Mouse (Mus musculus): Measurements from ENCODE around the gene Cnppd1. TPM values are rescaled to one million over a fixed set of nuclear protein-coding genes. Genes with fewer than 3 reads are reported as not detected.

The Cnppd1 gene
- polyA plus RNA-seq, 1 experiment from 2014 or later = 35.9 TPM

Other genes with a start within 250 kb of the Cnppd1 start
- not detected in 2 replicates for gene Cryba2, start 249.6 kb downstream of the Cnppd1 start, polyA plus RNA-seq (2014; fragmentation: Nextera tagmentation; extraction: Ambion mirVana)
- gene Cfap65, start 207.1 kb downstream of the Cnppd1 start, polyA plus RNA-seq (2014; fragmentation: Nextera tagmentation; extraction: Ambion mirVana) = 0.25 and 1.2 TPM in 2 replicates
- 2.0 and 2.2 TPM in 2 replicates for gene Ihh, start 191.0 kb downstream of the Cnppd1 start, polyA plus RNA-seq (2014; fragmentation: Nextera tagmentation; extraction: Ambion mirVana)
- gene Nhej1, start 17.5 kb downstream of the Cnppd1 start, polyA plus RNA-seq (2014; fragmentation: Nextera tagmentation; extraction: Ambion mirVana) = 10.3 and 11.5 TPM in 2 replicates
- 0.08 and 0.13 TPM in 2 replicates for gene Slc23a3, start 8.8 kb downstream of the Cnppd1 start, polyA plus RNA-seq (2014; fragmentation: Nextera tagmentation; extraction: Ambion mirVana)
- gene Retreg2, start 67 bp upstream of the Cnppd1 start, polyA plus RNA-seq (2014; fragmentation: Nextera tagmentation; extraction: Ambion mirVana) = 49.3 and 51.4 TPM in 2 replicates
- gene Zfand2b, start 25.9 kb upstream of the Cnppd1 start, polyA plus RNA-seq (2014; fragmentation: Nextera tagmentation; extraction: Ambion mirVana) = 37.0 and 37.6 TPM in 2 replicates
- gene Abcb6, start 37.7 kb upstream of the Cnppd1 start, polyA plus RNA-seq (2014; fragmentation: Nextera tagmentation; extraction: Ambion mirVana) = 21.7 and 24.5 TPM in 2 replicates
- 16.8 and 21.8 TPM in 2 replicates for gene Ankzf1, start 49.4 kb upstream of the Cnppd1 start, polyA plus RNA-seq (2014; fragmentation: Nextera tagmentation; extraction: Ambion mirVana)
- 31.9 and 32.7 TPM in 2 replicates for gene Atg9a, start 49.5 kb upstream of the Cnppd1 start, polyA plus RNA-seq (2014; fragmentation: Nextera tagmentation; extraction: Ambion mirVana)
- gene Glb1l, start 68.1 kb upstream of the Cnppd1 start, polyA plus RNA-seq (2014; fragmentation: Nextera tagmentation; extraction: Ambion mirVana) = 13.0 and 17.6 TPM in 2 replicates
- 97.1 and 103 TPM in 2 replicates for gene Stk16, start 68.1 kb upstream of the Cnppd1 start, polyA plus RNA-seq (2014; fragmentation: Nextera tagmentation; extraction: Ambion mirVana)
- 59.6 and 76.1 TPM in 2 replicates for gene Tuba4a, start 77.2 kb upstream of the Cnppd1 start, polyA plus RNA-seq (2014; fragmentation: Nextera tagmentation; extraction: Ambion mirVana)
- gene A630095N17Rik, start 89.4 kb upstream of the Cnppd1 start, polyA plus RNA-seq (2014; fragmentation: Nextera tagmentation; extraction: Ambion mirVana) = not detected in 2 replicates
- 20.0 and 21.0 TPM in 2 replicates for gene Dnajb2, start 93.7 kb upstream of the Cnppd1 start, polyA plus RNA-seq (2014; fragmentation: Nextera tagmentation; extraction: Ambion mirVana)
- gene Ptprn, start 121.8 kb upstream of the Cnppd1 start, polyA plus RNA-seq (2014; fragmentation: Nextera tagmentation; extraction: Ambion mirVana) = 2.0 and 2.9 TPM in 2 replicates
- gene Resp18, start 135.7 kb upstream of the Cnppd1 start, polyA plus RNA-seq (2014; fragmentation: Nextera tagmentation; extraction: Ambion mirVana) = 6.0 and 6.9 TPM in 2 replicates
- gene Dnpep, start 175.3 kb upstream of the Cnppd1 start, polyA plus RNA-seq (2014; fragmentation: Nextera tagmentation; extraction: Ambion mirVana) = 115 and 128 TPM in 2 replicates
- gene Des, start 217.6 kb upstream of the Cnppd1 start, polyA plus RNA-seq (2014; fragmentation: Nextera tagmentation; extraction: Ambion mirVana) = 159 and 218 TPM in 2 replicates
- 20.2 and 20.3 TPM in 2 replicates for gene Speg, start 232.6 kb upstream of the Cnppd1 start, polyA plus RNA-seq (2014; fragmentation: Nextera tagmentation; extraction: Ambion mirVana)